Mouse (Mus musculus) thymus, adult 18-20 months (tissue): ENCODE results near the gene Sbp.

Source experiments
- DNase-seq, 2 experiments: peaks; one replicate each; pipeline ENCODE4 v3.0.0; 2022; ENCODE audit warnings: mixed read lengths in 2 of 2

The Sbp gene

GRCm38 (mm10) chr17:23992789-23993553 is 51.5 kb downstream of the Sbp start:
- DNase-seq, result no peak

- peak; percentile 78 to 86 for DNase-seq
Observed at GRCm38 (mm10) chr17:23993559-23994428, 52.3 kb downstream of the Sbp start.

- DNase-seq, result no peak
Observed at GRCm38 (mm10) chr17:23994667-23995066, 53.2 kb downstream of the Sbp start.
